Mouse (Mus musculus) cerebellum, adult 2 months (tissue): ENCODE measurements around the gene Arih1.

Experiments
- CTCF ChIP-seq: fragments of 200-500 bp; IDR thresholded peaks from 2 replicates; pipeline ENCODE4 v1.5.1; 2011; ENCODE audit warnings: low read depth, mild to moderate bottlenecking, control low read depth, low read length, moderate library complexity, borderline replicate concordance; ENCODE audit not compliant: insufficient read depth
- POLR2A ChIP-seq: fragments of 200-500 bp; IDR thresholded peaks from 2 replicates; pipeline ENCODE4 v1.6.1; 2011; ENCODE audit warnings: low read length, control low read depth, borderline replicate concordance; ENCODE audit not compliant: insufficient read depth

- no peak for TF ChIP-seq CTCF
- TF ChIP-seq POLR2A, result no peak
Observed at GRCm38 (mm10) chr9:59431626-59432025, 54.8 kb downstream of the Arih1 start.
